Mouse (Mus musculus): ENCODE measurements around the gene Cwc22. TPM values are rescaled to one million over a fixed set of nuclear protein-coding genes. Genes with fewer than 3 reads are reported as not detected.

The Cwc22 gene
- polyA plus RNA-seq, 1 experiment from 2014 or later: 14.9 TPM

DNA sequence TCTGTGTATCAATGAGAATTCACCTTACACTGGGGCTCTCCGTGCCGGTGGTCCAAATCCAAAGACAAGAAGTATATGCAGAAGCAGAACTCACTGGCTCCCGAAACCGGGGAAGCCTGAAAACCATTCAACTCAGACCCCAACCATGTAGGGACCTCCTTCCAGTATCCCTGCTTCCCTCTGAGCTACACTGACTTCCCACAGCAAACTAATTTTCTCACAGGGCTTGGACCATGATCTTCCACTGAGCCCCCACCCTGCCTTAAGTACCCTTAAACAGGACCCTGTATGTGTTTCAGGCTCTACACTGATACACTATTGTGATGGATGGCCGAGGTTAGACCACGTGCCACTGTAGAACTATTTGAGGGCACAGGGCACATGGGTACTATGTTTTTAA lies 56.2 kb downstream of the Cwc22 start:
- Histone ChIP-seq H3K27me3 (replicated peaks; ENCODE audit: insufficient read depth, low read length) (no peaks in the 10 kb centered on the region), H3K4me3 (ENCODE audit: low read depth, low read length) (no peak overlapping the region), H3K36me3 (ENCODE audit: insufficient read depth, low read length) (peaks cover 5% of the 10 kb centered on the region; the same call in 1 of the 2 replicates), H3K27ac (ENCODE audit: low read length) (no peak overlapping the region), H3K9me3 (ENCODE audit: low read length) (no peaks in the 10 kb centered on the region), H3K9ac (replicated peaks; ENCODE audit: low read depth) (no peak overlapping the region), H3K4me1 (ENCODE audit: insufficient read depth, low read depth, low read length) (no peaks in the 10 kb centered on the region), H3K4me2 (replicated peaks; ENCODE audit: low read depth, low read length) (no peak overlapping the region)
- DNase-seq (ENCODE audit: low spot score): no peak
- WGBS: 96% methylated on average over 6 of the region's 6 CpGs
- TF ChIP-seq EP300 (IDR thresholded peaks at IDR 0.05) (no peak), CTCF (IDR thresholded peaks at IDR 0.05) (no peak)
- ATAC-seq: no peak

DNA sequence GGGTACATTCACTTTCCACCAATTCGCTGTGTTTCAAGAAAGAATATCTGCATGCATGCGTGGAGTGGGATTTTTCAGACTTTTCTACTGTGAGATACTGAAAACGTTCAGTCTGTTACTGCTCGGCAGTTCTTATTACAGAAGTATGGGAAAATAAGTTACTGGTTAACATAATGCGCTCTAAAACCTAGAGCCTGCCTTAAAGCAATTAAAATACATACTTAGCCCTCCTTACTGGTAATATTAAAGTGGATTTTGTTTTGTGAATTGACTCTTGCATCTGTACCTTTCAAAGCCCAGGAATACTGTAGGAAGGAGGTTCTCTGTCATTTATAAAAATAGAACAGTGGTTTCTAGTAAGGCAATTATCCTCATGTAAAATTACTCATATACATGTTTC lies 56.8 kb downstream of the Cwc22 start:
- H3K4me2 ChIP-seq (replicated peaks; ENCODE audit: low read depth, low read length): no peak overlapping the region
- no peak overlapping the region for H3K9ac ChIP-seq (replicated peaks; ENCODE audit: low read depth)
- H3K36me3 ChIP-seq (ENCODE audit: insufficient read depth, low read length): no peaks in the 10 kb centered on the region; the same call in 1 of the 2 replicates
- TF ChIP-seq EP300 (IDR thresholded peaks at IDR 0.05) (no peak), CTCF (IDR thresholded peaks at IDR 0.05) (no peak)
- DNase-seq (ENCODE audit: low spot score) (no peak), ATAC-seq (no peak)
- no peak overlapping the region for H3K4me3 ChIP-seq (ENCODE audit: low read depth, low read length)
- H3K9me3 ChIP-seq (ENCODE audit: low read length): no peaks in the 10 kb centered on the region
- no peaks in the 10 kb centered on the region for H3K4me1 ChIP-seq (ENCODE audit: insufficient read depth, low read depth, low read length)
- H3K27me3 ChIP-seq (replicated peaks; ENCODE audit: insufficient read depth, low read length): no peaks in the 10 kb centered on the region
- WGBS: 90% methylated on average over 5 of the region's 5 CpGs
- H3K27ac ChIP-seq (ENCODE audit: low read length): no peak overlapping the region

DNA sequence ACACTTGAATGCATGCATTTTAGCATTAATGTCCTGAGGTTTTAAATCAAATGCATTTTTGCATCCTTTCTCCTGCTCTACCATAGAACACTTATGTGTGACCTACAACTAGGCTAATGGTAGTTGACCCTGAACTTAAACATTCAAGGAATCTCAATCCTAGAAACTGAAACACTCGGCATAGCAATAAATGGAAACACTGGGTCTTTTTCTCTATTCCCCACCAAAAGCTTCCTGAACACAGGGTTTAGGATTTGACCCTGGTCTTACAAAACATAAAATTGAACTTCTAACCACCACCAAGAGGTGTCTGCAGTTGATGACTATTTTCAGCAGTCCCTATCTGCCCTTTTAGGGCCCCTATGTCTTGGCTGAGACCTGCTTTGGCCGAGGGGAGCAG lies 57.3 kb downstream of the Cwc22 start:
- H3K36me3 ChIP-seq (ENCODE audit: insufficient read depth, low read length): no peaks in the 10 kb centered on the region
- WGBS: 76% methylated on average over 2 of the region's 2 CpGs
- H3K9ac ChIP-seq (replicated peaks; ENCODE audit: low read depth): no peak overlapping the region
- H3K27ac ChIP-seq (ENCODE audit: low read length): no peak overlapping the region
- H3K4me1 ChIP-seq (ENCODE audit: insufficient read depth, low read depth, low read length): no peaks in the 10 kb centered on the region
- H3K4me3 ChIP-seq (ENCODE audit: low read depth, low read length): no peak overlapping the region
- DNase-seq (ENCODE audit: low spot score) (no peak), ATAC-seq (no peak)
- H3K27me3 ChIP-seq (replicated peaks; ENCODE audit: insufficient read depth, low read length): no peaks in the 10 kb centered on the region
- H3K4me2 ChIP-seq (replicated peaks; ENCODE audit: low read depth, low read length): no peak overlapping the region
- no peak for TF ChIP-seq EP300 (IDR thresholded peaks at IDR 0.05)
- no peak for TF ChIP-seq CTCF (IDR thresholded peaks at IDR 0.05)
- H3K9me3 ChIP-seq (ENCODE audit: low read length): no peaks in the 10 kb centered on the region

- TF ChIP-seq CTCF (IDR thresholded peaks at IDR 0.05): no peak
- TF ChIP-seq EP300 (IDR thresholded peaks at IDR 0.05): no peak
- ATAC-seq: no peak
- 91% methylated on average over 6 of the region's 6 CpGs for WGBS
Measured at GRCm38 (mm10) chr2:77888056-77888455, 58.1 kb downstream of the Cwc22 start.

DNA sequence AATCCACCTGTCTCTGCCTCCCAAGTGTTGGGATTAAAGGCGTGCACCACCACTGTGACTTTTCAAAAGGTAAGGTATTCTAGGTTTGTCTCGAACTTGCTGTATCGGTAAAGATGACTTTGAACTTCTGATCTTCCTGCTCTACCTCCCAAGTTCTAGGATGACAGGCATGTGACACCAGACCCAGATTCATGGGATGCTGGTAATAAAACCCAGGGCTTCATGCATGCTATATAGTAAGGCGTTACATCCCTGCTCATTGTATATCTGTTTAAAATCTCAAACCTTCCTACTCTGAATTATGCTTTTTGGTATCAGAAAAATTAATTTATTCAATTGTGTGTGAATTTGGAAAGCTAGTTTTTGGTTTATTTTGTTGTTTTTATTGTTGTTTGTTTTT lies 59.0 kb downstream of the Cwc22 start:
- no peaks in the 10 kb centered on the region for H3K27me3 ChIP-seq (replicated peaks; ENCODE audit: insufficient read depth, low read length)
- 87% methylated on average over 4 of the region's 4 CpGs for WGBS
- ATAC-seq (no peak), DNase-seq (ENCODE audit: low spot score) (no peak)
- no peak overlapping the region for H3K4me2 ChIP-seq (replicated peaks; ENCODE audit: low read depth, low read length)
- H3K4me1 ChIP-seq (ENCODE audit: insufficient read depth, low read depth, low read length): no peaks in the 10 kb centered on the region
- no peaks in the 10 kb centered on the region for H3K36me3 ChIP-seq (ENCODE audit: insufficient read depth, low read length)
- no peaks in the 10 kb centered on the region for H3K9me3 ChIP-seq (ENCODE audit: low read length)
- H3K27ac ChIP-seq (ENCODE audit: low read length): no peak overlapping the region
- no peak for TF ChIP-seq CTCF (IDR thresholded peaks at IDR 0.05)
- TF ChIP-seq EP300 (IDR thresholded peaks at IDR 0.05): no peak
- H3K9ac ChIP-seq (replicated peaks; ENCODE audit: low read depth): no peak overlapping the region
- H3K4me3 ChIP-seq (ENCODE audit: low read depth, low read length): no peak overlapping the region

More at GRCm38 (mm10) chr2:77888056-77888455, 58.1 kb downstream of the Cwc22 start:
- no peak for DNase-seq (ENCODE audit: low spot score)
- Histone ChIP-seq H3K4me3 (ENCODE audit: low read depth, low read length) (no peak overlapping the region), H3K36me3 (ENCODE audit: insufficient read depth, low read length) (no peaks in the 10 kb centered on the region), H3K27me3 (replicated peaks; ENCODE audit: insufficient read depth, low read length) (no peaks in the 10 kb centered on the region), H3K9ac (replicated peaks; ENCODE audit: low read depth) (no peak overlapping the region), H3K4me1 (ENCODE audit: insufficient read depth, low read depth, low read length) (no peaks in the 10 kb centered on the region), H3K9me3 (ENCODE audit: low read length) (no peaks in the 10 kb centered on the region), H3K27ac (ENCODE audit: low read length) (no peak overlapping the region), H3K4me2 (replicated peaks; ENCODE audit: low read depth, low read length) (no peak overlapping the region)

DNA sequence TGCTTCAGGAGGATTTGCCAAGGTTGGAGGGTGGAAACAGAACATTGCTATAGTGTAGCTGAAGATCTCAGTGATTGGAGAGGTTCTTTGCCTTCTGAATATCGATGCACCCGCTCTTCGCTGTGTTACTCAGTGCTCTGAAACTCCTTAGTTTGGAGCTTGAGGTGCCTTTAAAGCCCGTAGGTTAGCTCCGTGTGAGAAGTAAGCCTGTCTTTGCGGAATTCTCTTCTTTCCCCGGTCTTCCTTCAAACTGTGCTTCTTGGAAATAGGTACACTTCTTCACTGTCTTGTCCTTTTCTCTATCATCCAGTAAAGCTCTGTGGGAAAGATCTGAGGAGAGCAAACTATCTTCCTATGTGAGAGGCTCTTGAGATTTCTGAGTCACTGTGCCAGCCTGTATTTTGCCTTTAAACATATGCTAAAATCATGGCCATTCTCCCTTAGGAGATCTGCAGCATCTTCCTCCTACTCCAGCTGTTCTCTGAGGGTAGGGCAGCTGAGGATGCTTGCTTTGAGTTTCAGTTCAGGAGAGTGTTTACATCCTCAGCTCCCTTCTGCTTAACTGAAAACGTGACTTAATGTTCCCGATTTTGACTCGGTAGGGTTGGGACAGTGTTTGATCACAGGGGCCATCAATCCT lies 60.6 kb downstream of the Cwc22 start:
- DNase-seq (ENCODE audit: low spot score) (no peak), ATAC-seq (no peak)
- Histone ChIP-seq H3K4me1 (ENCODE audit: insufficient read depth, low read depth, low read length) (no peaks in the 10 kb centered on the region), H3K27ac (ENCODE audit: low read length) (no peak overlapping the region), H3K27me3 (replicated peaks; ENCODE audit: insufficient read depth, low read length) (no peaks in the 10 kb centered on the region), H3K4me3 (ENCODE audit: low read depth, low read length) (no peak overlapping the region), H3K9me3 (ENCODE audit: low read length) (no peaks in the 10 kb centered on the region), H3K9ac (replicated peaks; ENCODE audit: low read depth) (no peak overlapping the region), H3K4me2 (replicated peaks; ENCODE audit: low read depth, low read length) (no peak overlapping the region), H3K36me3 (ENCODE audit: insufficient read depth, low read length) (no peaks in the 10 kb centered on the region)
- TF ChIP-seq CTCF (IDR thresholded peaks at IDR 0.05) (no peak), EP300 (IDR thresholded peaks at IDR 0.05) (no peak)
- 74% methylated on average over 10 of the region's 10 CpGs for WGBS

GRCm38 (mm10) chr2:77885036-77885435 lies 61.1 kb downstream of the Cwc22 start:
- H3K9me3 ChIP-seq (ENCODE audit: low read length): no peaks in the 10 kb centered on the region
- no peak for TF ChIP-seq EP300 (IDR thresholded peaks at IDR 0.05)
- no peak for TF ChIP-seq CTCF (IDR thresholded peaks at IDR 0.05)
- 90% methylated on average over 6 of the region's 6 CpGs for WGBS
- no peak for DNase-seq (ENCODE audit: low spot score)
- no peaks in the 10 kb centered on the region for H3K27me3 ChIP-seq (replicated peaks; ENCODE audit: insufficient read depth, low read length)
- no peak overlapping the region for H3K27ac ChIP-seq (ENCODE audit: low read length)
- H3K36me3 ChIP-seq (ENCODE audit: insufficient read depth, low read length): no peaks in the 10 kb centered on the region
- H3K4me1 ChIP-seq (ENCODE audit: insufficient read depth, low read depth, low read length): no peaks in the 10 kb centered on the region
- H3K4me2 ChIP-seq (replicated peaks; ENCODE audit: low read depth, low read length): no peak overlapping the region
- no peak overlapping the region for H3K9ac ChIP-seq (replicated peaks; ENCODE audit: low read depth)
- H3K4me3 ChIP-seq (ENCODE audit: low read depth, low read length): no peak overlapping the region
- ATAC-seq: no peak

All from lung, postnatal 0 days (tissue).